Comparison of ENCODE assay signal across 8 mouse cellular contexts in the genomic region with DNA sequence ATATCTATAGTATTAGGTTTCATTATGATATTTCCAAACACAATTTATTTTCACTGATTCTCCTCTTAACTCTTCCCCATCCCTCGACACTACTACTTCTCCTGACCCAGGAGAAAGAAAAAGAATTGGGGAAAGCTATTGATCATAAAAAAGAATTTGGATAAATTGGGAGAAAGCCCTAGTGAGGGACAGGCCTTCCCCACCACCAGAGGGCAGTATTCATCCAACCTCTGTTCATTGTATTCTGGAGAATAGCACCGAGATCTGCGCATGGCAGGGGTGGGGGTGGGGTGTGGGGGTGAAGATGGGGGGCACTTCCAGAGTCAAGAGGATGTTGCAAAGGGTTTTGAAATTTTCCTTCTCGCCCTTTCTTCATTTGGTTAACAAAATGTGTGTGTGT. TPM values are rescaled to one million over a fixed set of nuclear protein-coding genes. Genes with fewer than 3 reads are reported as not detected.
DNase-seq lines count a peak whose midpoint lies in the region; ATAC-seq and TF ChIP-seq lines count a peak whose summit lies in the region.
"Had no signal": no experiment of that assay in that cellular context is flagged by ENCODE, and none has a peak within 500 bp of the region (broad histone marks: within the 10 kb centered on the region; RNA-seq: fewer than 3 reads in every experiment).

No protein-coding gene starts in this region.

- no peaks in the 10 kb centered on the region for H3K79me3 ChIP-seq in C2C12 (ENCODE audit: low read depth)

- no peaks in the 10 kb centered on the region for H3K9me3 ChIP-seq in kidney, embryonic 14.5 days (ENCODE audit: control insufficient read depth, low read length)
- H3K9me3 ChIP-seq in embryonic facial prominence, embryonic 10.5 days, result no peaks in the 10 kb centered on the region
- H3K9me3 ChIP-seq in midbrain, embryonic 14.5 days (ENCODE audit: control insufficient read depth, low read length), result no peaks in the 10 kb centered on the region
- H3K9me3 ChIP-seq: liver, embryonic 13.5 days had no signal

- H3K4me3 ChIP-seq in kidney, embryonic 14.5 days (ENCODE audit: low read length), result no peak overlapping the region
- H3K4me3 ChIP-seq in C2C12 (ENCODE audit: insufficient read depth, poor library complexity, severe bottlenecking), result no peak overlapping the region
- no peak overlapping the region for H3K4me3 ChIP-seq in embryonic facial prominence, embryonic 10.5 days
- no peak overlapping the region for H3K4me3 ChIP-seq in midbrain, embryonic 14.5 days (replicated peaks; ENCODE audit: low read depth, low read length)
- H3K4me3 ChIP-seq: liver, embryonic 13.5 days had no signal

- no peaks in the 10 kb centered on the region for H3K36me3 ChIP-seq in kidney, embryonic 14.5 days (ENCODE audit: control insufficient read depth, insufficient read depth, low read length)
- no peaks in the 10 kb centered on the region for H3K36me3 ChIP-seq in C2C12 (ENCODE audit: control insufficient read depth, insufficient read depth)
- no peaks in the 10 kb centered on the region for H3K36me3 ChIP-seq in embryonic facial prominence, embryonic 10.5 days (replicated peaks)
- no peaks in the 10 kb centered on the region for H3K36me3 ChIP-seq in midbrain, embryonic 14.5 days (ENCODE audit: control insufficient read depth, insufficient read depth, low read length)
- H3K36me3 ChIP-seq: liver, embryonic 13.5 days had no signal

- no peak for ATAC-seq in kidney, embryonic 14.5 days (ENCODE audit: low FRiP score, low TSS enrichment)
- no peak for ATAC-seq in midbrain, embryonic 14.5 days (ENCODE audit: low FRiP score, low TSS enrichment)

- no peak overlapping the region for H3ac ChIP-seq in C2C12 (ENCODE audit: control insufficient read depth, insufficient read length, low read depth)

- TF ChIP-seq CTCF in C2C12 (IDR thresholded peaks at IDR 0.05; ENCODE audit: control insufficient read depth, insufficient read depth, insufficient read length), result peak; percentile 18

- 59% methylated on average over 4 of the region's 4 CpGs for WGBS in kidney, embryonic 14.5 days
- 60% methylated on average over 4 of the region's 4 CpGs for WGBS in embryonic facial prominence, embryonic 10.5 days
- WGBS in midbrain, embryonic 14.5 days, result 64% methylated on average over 4 of the region's 4 CpGs

- DNase-seq in kidney, adult 9 months, result peak; percentile 50
- peak; percentile 40 for DNase-seq in 416B (ENCODE audit: low read depth)
- DNase-seq in embryonic facial prominence, embryonic 10.5 days (ENCODE audit: low spot score), result peak; percentile 31
- DNase-seq in midbrain, embryonic 14.5 days, result peak; percentile 31
- no peak for DNase-seq in right cerebral cortex, postnatal 36 days (ENCODE audit: low spot score in 2 of 2)
- DNase-seq: liver, embryonic 13.5 days had no signal

- H3K27me3 ChIP-seq in kidney, embryonic 14.5 days (ENCODE audit: control insufficient read depth, insufficient read depth, low read length), result no peaks in the 10 kb centered on the region
- no peaks in the 10 kb centered on the region for H3K27me3 ChIP-seq in C2C12 (ENCODE audit: control insufficient read depth, insufficient read depth, insufficient read length)
- H3K27me3 ChIP-seq in embryonic facial prominence, embryonic 10.5 days (replicated peaks; ENCODE audit: low read depth, poor library complexity, severe bottlenecking), result no peaks in the 10 kb centered on the region
- no peaks in the 10 kb centered on the region for H3K27me3 ChIP-seq in midbrain, embryonic 14.5 days (ENCODE audit: control insufficient read depth, insufficient read depth, low read length)
- H3K27me3 ChIP-seq: liver, embryonic 13.5 days had no signal

- H3K4me1 ChIP-seq in kidney, embryonic 14.5 days (ENCODE audit: control insufficient read depth, insufficient read depth, low read length), result no peaks in the 10 kb centered on the region
- H3K4me1 ChIP-seq in embryonic facial prominence, embryonic 10.5 days, result no peaks in the 10 kb centered on the region
- H3K4me1 ChIP-seq in midbrain, embryonic 14.5 days (ENCODE audit: control insufficient read depth, insufficient read depth, low read length), result peaks cover 5% of the 10 kb centered on the region; the same call in 1 of the 2 replicates
- H3K4me1 ChIP-seq: liver, embryonic 13.5 days had no signal

- H3K27ac ChIP-seq in kidney, embryonic 14.5 days (ENCODE audit: low read depth, low read length), result no peak overlapping the region
- no peak overlapping the region for H3K27ac ChIP-seq in embryonic facial prominence, embryonic 10.5 days (replicated peaks)
- H3K27ac ChIP-seq in midbrain, embryonic 14.5 days (replicated peaks; ENCODE audit: low read depth, low read length), result no peak overlapping the region
- H3K27ac ChIP-seq: liver, embryonic 13.5 days had no signal

- H3K4me2 ChIP-seq in kidney, embryonic 14.5 days (replicated peaks; ENCODE audit: low read depth, low read length), result no peak overlapping the region
- H3K4me2 ChIP-seq in midbrain, embryonic 14.5 days (ENCODE audit: low read length), result no peak overlapping the region
- H3K4me2 ChIP-seq: liver, embryonic 13.5 days had no signal

- no peaks in the 10 kb centered on the region for H3K79me2 ChIP-seq in C2C12 (ENCODE audit: control insufficient read depth, insufficient read depth)

- H3K9ac ChIP-seq in kidney, embryonic 14.5 days (ENCODE audit: low read depth, low read length), result no peak overlapping the region
- no peak overlapping the region for H3K9ac ChIP-seq in midbrain, embryonic 14.5 days (replicated peaks; ENCODE audit: low read length)
- H3K9ac ChIP-seq: liver, embryonic 13.5 days had no signal

TF ChIP-seq in C2C12, 6 proteins besides CTCF, POLR2A, EP300 and RAD21:
- TF ChIP-seq USF1 (IDR thresholded peaks at IDR 0.05; ENCODE audit: low read depth) (no peak), MAX (IDR thresholded peaks at IDR 0.05) (no peak), MYOG (IDR thresholded peaks at IDR 0.05; ENCODE audit: control insufficient read depth, extremely low read depth, insufficient read length) (no peak), MYOD1 (IDR thresholded peaks at IDR 0.05; ENCODE audit: control insufficient read depth, insufficient read length, low read depth) (no peak), FOSL1 (IDR thresholded peaks at IDR 0.05; ENCODE audit: insufficient read depth, low read length, poor library complexity, severe bottlenecking) (no peak), CEBPB (IDR thresholded peaks at IDR 0.05; ENCODE audit: low read depth) (no peak)
TF ChIP-seq in C2C12: peak in this region for 0.

RNA-seq across cellular contexts. Expression of gene Lmo7, which starts 44.9 kb away (rescaled TPM):
- polyA plus RNA-seq in kidney, embryonic 14.5 days (2014; fragmentation: Nextera tagmentation; extraction: Ambion mirVana), result 6.2 and 11.6 TPM in 2 replicates
- 18.8 TPM for polyA plus RNA-seq in C2C12 (2012; fragmentation: generic; extraction: Trizol)
- polyA plus RNA-seq in embryonic facial prominence, embryonic 10.5 days (2016; fragmentation: Nextera tagmentation; extraction: Ambion mirVana), result 3.5 and 3.8 TPM in 2 replicates
- 1.2 and 1.7 TPM in 2 replicates for polyA plus RNA-seq in midbrain, embryonic 14.5 days (2014; fragmentation: Nextera tagmentation; extraction: Ambion mirVana)

RNA-seq across cellular contexts. Expression of gene Gm9922, which starts 45.0 kb away (rescaled TPM):
- polyA plus RNA-seq in kidney, embryonic 14.5 days (2014; fragmentation: Nextera tagmentation; extraction: Ambion mirVana), result 1.6 and 3.0 TPM in 2 replicates
- 0.15 TPM for polyA plus RNA-seq in C2C12 (2012; fragmentation: generic; extraction: Trizol)
- 0.68 and 1.6 TPM in 2 replicates for polyA plus RNA-seq in embryonic facial prominence, embryonic 10.5 days (2016; fragmentation: Nextera tagmentation; extraction: Ambion mirVana)
- polyA plus RNA-seq in midbrain, embryonic 14.5 days (2014; fragmentation: Nextera tagmentation; extraction: Ambion mirVana), result not detected in 2 replicates
- polyA plus RNA-seq: liver, embryonic 13.5 days had no signal

Comparison
In these comparisons a context has a peak if more than half of its experiments do, and no peak if none do; other contexts are left out.
1. DNase-seq: peak in kidney, adult 9 months (single experiment), 416B (single experiment), embryonic facial prominence, embryonic 10.5 days (single experiment) and midbrain, embryonic 14.5 days (single experiment); none in right cerebral cortex, postnatal 36 days (0 of 2).